Mouse (Mus musculus) cerebellum, adult 2 months (tissue): ENCODE measurements at regions not wholly inside any gene's neighbourhood (a gene's known extent, or its start where the extent isn't known, plus 50 kb on each side); places are given as distances from the start of the nearest gene placed in this dataset.

Experiments
- CTCF ChIP-seq: fragments of 200-500 bp; IDR thresholded peaks from 2 replicates; pipeline ENCODE4 v1.5.1; 2011; ENCODE audit warnings: low read depth, mild to moderate bottlenecking, control low read depth, low read length, moderate library complexity, borderline replicate concordance; ENCODE audit not compliant: insufficient read depth
- POLR2A ChIP-seq: fragments of 200-500 bp; IDR thresholded peaks from 2 replicates; pipeline ENCODE4 v1.6.1; 2011; ENCODE audit warnings: low read length, control low read depth, borderline replicate concordance; ENCODE audit not compliant: insufficient read depth

GRCm38 (mm10) chr17:66244183-66244582, 120.9 kb downstream of the Ddx11 start:
- no peak for TF ChIP-seq POLR2A
- TF ChIP-seq CTCF: no peak
